14 mouse cellular contexts compared by ENCODE assay signal in genomic region chr17:11089361-11089760, GRCm38 (mm10).
"Had no signal": no experiment of that assay in that cellular context is flagged by ENCODE, and none has a peak within 500 bp of the region (broad histone marks: within the 10 kb centered on the region; RNA-seq: fewer than 3 reads in every experiment).

No protein-coding gene starts in this region.

- DNase-seq: kidney, adult 9 months; kidney, postnatal 4 days; lung, adult 2 months; lung, postnatal 36 days; midbrain, embryonic 14.5 days; thymus, postnatal 4 days had no signal

- ATAC-seq: intestine, postnatal 0 days; lung, postnatal 0 days had no signal

- H3K4me2 ChIP-seq: neural tube, embryonic 15.5 days had no signal

- H3K27me3 ChIP-seq: neural tube, embryonic 15.5 days had no signal

- H3K9me3 ChIP-seq: limb, embryonic 10.5 days; neural tube, embryonic 15.5 days had no signal

- H3K9ac ChIP-seq: liver, embryonic 14.5 days; neural tube, embryonic 15.5 days had no signal

- H3K36me3 ChIP-seq: limb, embryonic 10.5 days; neural tube, embryonic 15.5 days had no signal

- H3K4me3 ChIP-seq: layer of hippocampus, adult 2 months; limb, embryonic 10.5 days; myocyte; neural tube, embryonic 15.5 days had no signal

- H3K27ac ChIP-seq: layer of hippocampus, adult 2 months; limb, embryonic 10.5 days; liver, embryonic 14.5 days; neural tube, embryonic 15.5 days; stomach, postnatal 0 days had no signal
